In the genomic region with DNA sequence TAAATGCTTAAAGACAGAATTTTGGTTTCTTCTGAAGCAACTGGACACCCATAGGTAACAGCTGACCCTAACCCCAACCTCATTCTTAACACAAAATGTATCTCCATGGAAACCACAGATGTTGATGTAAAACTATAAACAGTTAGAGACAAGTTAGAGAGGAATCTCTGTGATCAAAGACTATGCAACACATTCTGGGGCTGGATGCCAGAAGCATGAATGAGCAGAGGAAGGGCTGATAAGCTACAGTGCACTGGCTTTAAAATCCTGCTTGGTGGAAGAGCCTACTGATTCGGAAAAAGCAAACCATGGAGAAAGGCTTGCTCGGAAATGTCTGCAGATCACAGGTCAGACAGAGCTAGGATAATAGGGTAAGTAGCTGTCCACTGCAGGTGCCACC, we compare ENCODE assay signal across 22 mouse cellular contexts. TPM values are rescaled to one million over a fixed set of nuclear protein-coding genes. Genes with fewer than 3 reads are reported as not detected.
DNase-seq lines count a peak whose midpoint lies in the region; ATAC-seq and TF ChIP-seq lines count a peak whose summit lies in the region.
"Had no signal": no experiment of that assay in that cellular context is flagged by ENCODE, and none has a peak within 500 bp of the region (broad histone marks: within the 10 kb centered on the region; RNA-seq: fewer than 3 reads in every experiment).

No protein-coding gene starts in this region.

- ATAC-seq in heart, embryonic 11.5 days (replicated peaks; ENCODE audit: insufficient number of reproducible peaks, low FRiP score, low TSS enrichment) = no peak
- no peak for ATAC-seq in megakaryocyte, adult 5-6 weeks (ENCODE audit: poor library complexity, severe bottlenecking)
- no peak for ATAC-seq in heart, postnatal 0 days (ENCODE audit: insufficient read depth, low read depth)
- ATAC-seq in megakaryocyte-erythroid progenitor cell, adult 5-6 weeks (replicated peaks; ENCODE audit: low FRiP score, low TSS enrichment, poor library complexity, severe bottlenecking) = no peak
- ATAC-seq: forebrain, postnatal 0 days; liver, postnatal 0 days; midbrain, embryonic 13.5 days had no signal

- no peak overlapping the region for H3K4me2 ChIP-seq in heart, embryonic 11.5 days
- no peak overlapping the region for H3K4me2 ChIP-seq in heart, postnatal 0 days (ENCODE audit: low read depth, low read length)
- H3K4me2 ChIP-seq: embryonic facial prominence, embryonic 13.5 days; midbrain, embryonic 13.5 days had no signal

- H3K9ac ChIP-seq in heart, embryonic 11.5 days (ENCODE audit: low read depth, low read length) = no peak overlapping the region
- H3K9ac ChIP-seq in heart, postnatal 0 days (replicated peaks; ENCODE audit: low read depth, low read length) = no peak overlapping the region
- H3K9ac ChIP-seq: embryonic facial prominence, embryonic 13.5 days; forebrain, postnatal 0 days; liver, postnatal 0 days; midbrain, embryonic 13.5 days had no signal

- no peaks in the 10 kb centered on the region for H3K27me3 ChIP-seq in heart, embryonic 11.5 days (ENCODE audit: control insufficient read depth, insufficient read depth, low read length)
- H3K27me3 ChIP-seq in megakaryocyte, embryonic 14.5 days (replicated peaks) = peaks cover 40% of the 10 kb centered on the region
- H3K27me3 ChIP-seq in heart, postnatal 0 days (ENCODE audit: control insufficient read depth, insufficient read depth, low read length) = no peaks in the 10 kb centered on the region
- H3K27me3 ChIP-seq in kidney, adult 2 months (replicated peaks; ENCODE audit: control insufficient read depth, insufficient read depth, low read length) = no peaks in the 10 kb centered on the region
- H3K27me3 ChIP-seq: embryonic facial prominence, embryonic 13.5 days; midbrain, embryonic 13.5 days had no signal

- TF ChIP-seq EP300 in heart, postnatal 0 days (IDR thresholded peaks at IDR 0.05; ENCODE audit: low read depth) = no peak

- no peak for TF ChIP-seq CTCF in heart, postnatal 0 days (IDR thresholded peaks at IDR 0.05; ENCODE audit: low read depth)
- TF ChIP-seq CTCF in kidney, adult 2 months (conservative IDR thresholded peaks at IDR 0.05; ENCODE audit: insufficient read depth, insufficient read length, low read depth, low read length) = no peak

- peak overlapping the region; percentile 66 for H3K27ac ChIP-seq in heart, embryonic 11.5 days (ENCODE audit: low read depth, low read length)
- peak overlapping the region; percentile 19; the same call in 1 of the 2 replicates for H3K27ac ChIP-seq in heart, postnatal 0 days (ENCODE audit: low read depth)
- H3K27ac ChIP-seq in kidney, adult 2 months (ENCODE audit: insufficient read depth, low read depth, low read length) = no peak overlapping the region
- H3K27ac ChIP-seq: embryonic facial prominence, embryonic 13.5 days; midbrain, embryonic 13.5 days had no signal

- no peaks in the 10 kb centered on the region for H3K36me3 ChIP-seq in heart, embryonic 11.5 days (ENCODE audit: control insufficient read depth, insufficient read depth, low read length)
- no peaks in the 10 kb centered on the region for H3K36me3 ChIP-seq in megakaryocyte, embryonic 14.5 days (replicated peaks; ENCODE audit: low read length)
- peaks cover 2% of the 10 kb centered on the region; the same call in 1 of the 2 replicates for H3K36me3 ChIP-seq in heart, postnatal 0 days (replicated peaks; ENCODE audit: control insufficient read depth, insufficient read depth, low read length)
- no peaks in the 10 kb centered on the region for H3K36me3 ChIP-seq in kidney, adult 2 months (ENCODE audit: control insufficient read depth, insufficient read depth, low read length)
- H3K36me3 ChIP-seq: midbrain, embryonic 13.5 days had no signal

- WGBS in heart, embryonic 11.5 days (ENCODE audit: insufficient replicate concordance) = 27% methylated on average over 2 of the region's 2 CpGs
- WGBS in heart, postnatal 0 days = 8% methylated on average over 2 of the region's 2 CpGs
- WGBS in kidney, adult 2 months = 72% methylated on average over 2 of the region's 2 CpGs

- no peaks in the 10 kb centered on the region for H3K9me3 ChIP-seq in heart, embryonic 11.5 days (replicated peaks; ENCODE audit: control insufficient read depth, low read length)
- no peaks in the 10 kb centered on the region for H3K9me3 ChIP-seq in megakaryocyte, embryonic 14.5 days
- H3K9me3 ChIP-seq in heart, postnatal 0 days (replicated peaks; ENCODE audit: control insufficient read depth, low read length) = no peaks in the 10 kb centered on the region
- H3K9me3 ChIP-seq: embryonic facial prominence, embryonic 13.5 days; midbrain, embryonic 13.5 days had no signal

- DNase-seq in heart, postnatal 14 days = no peak
- no peak for DNase-seq in heart, postnatal 0 days (ENCODE audit: low spot score)
- DNase-seq in lung, postnatal 4 days = peak; percentile 31 to 45
- no peak for DNase-seq in kidney, adult 2 months
- DNase-seq: cerebellum, adult 9-10 months; forebrain, postnatal 0 days; gastrocnemius, postnatal 10 days; kidney, adult 18-20 months; kidney, postnatal 36 days; layer of hippocampus, postnatal 36 days; liver; liver, postnatal 0 days; right cerebral cortex, postnatal 25 days; thymus, postnatal 25 days had no signal

- TF ChIP-seq POLR2A in kidney, adult 2 months (IDR thresholded peaks at IDR 0.05; ENCODE audit: low read depth, low read length) = no peak

- H3K4me3 ChIP-seq in heart, embryonic 11.5 days (ENCODE audit: low read depth, low read length) = no peak overlapping the region
- peak overlapping the region; percentile 8 for H3K4me3 ChIP-seq in megakaryocyte, embryonic 14.5 days (replicated peaks)
- H3K4me3 ChIP-seq in heart, postnatal 0 days (ENCODE audit: low read depth, low read length) = no peak overlapping the region
- no peak overlapping the region for H3K4me3 ChIP-seq in kidney, adult 2 months (ENCODE audit: insufficient read depth, low read depth, low read length)
- H3K4me3 ChIP-seq: embryonic facial prominence, embryonic 13.5 days; midbrain, embryonic 13.5 days had no signal

- peaks cover 29% of the 10 kb centered on the region for H3K4me1 ChIP-seq in heart, embryonic 11.5 days (ENCODE audit: control insufficient read depth, insufficient read depth, low read length)
- peaks cover 45% of the 10 kb centered on the region for H3K4me1 ChIP-seq in megakaryocyte, embryonic 14.5 days
- H3K4me1 ChIP-seq in heart, postnatal 0 days (ENCODE audit: control insufficient read depth, insufficient read depth) = peaks cover 22% of the 10 kb centered on the region; the same call in 1 of the 2 replicates
- peaks cover 3% of the 10 kb centered on the region; the same call in 1 of the 2 replicates for H3K4me1 ChIP-seq in kidney, adult 2 months (ENCODE audit: control insufficient read depth, insufficient read depth, low read length)
- H3K4me1 ChIP-seq: midbrain, embryonic 13.5 days had no signal

- intact Hi-C loops in heart, postnatal 14 days (cut with DNase I) = no loop called here

RNA-seq across cellular contexts. Expression of gene Gm9913, which starts 31.7 kb away (rescaled TPM):
- polyA plus RNA-seq in heart, embryonic 11.5 days (2014; fragmentation: Nextera tagmentation; extraction: Ambion mirVana) = 0.42 and 0.45 TPM in 2 replicates
- total RNA-seq in heart, postnatal 14 days (2021) = under 1 TPM; 0.22 TPM
- not detected in 2 replicates for polyA plus RNA-seq in megakaryocyte, embryonic 14.5 days (2012; ENCODE audit: insufficient read depth, low replicate concordance)
- not detected in 2 replicates for total RNA-seq in megakaryocyte, adult 5-6 weeks (2015)
- not detected in 2 replicates for total RNA-seq in megakaryocyte, adult 5-6 weeks (2017)
- total RNA-seq in heart, postnatal 0 days (2014; rRNA removed; ENCODE audit: low replicate concordance) = not detected in 2 replicates
- 0.42 and 0.51 TPM in 2 replicates for polyA plus RNA-seq in heart, postnatal 0 days (2015; fragmentation: Nextera tagmentation; extraction: Ambion mirVana)
- not detected in 2 replicates for total RNA-seq in megakaryocyte-erythroid progenitor cell, adult 5-6 weeks (2014; fragmentation: Nextera tagmentation)
- total RNA-seq in megakaryocyte-erythroid progenitor cell, adult 5-6 weeks (2017) = not detected in 2 replicates
- 0.05 and 0.06 TPM in 2 replicates for polyA plus RNA-seq in kidney, adult 2 months (2012; rRNA removed)
- total RNA-seq: ES-E14; hematopoietic stem cell, adult 5-6 weeks had no signal
- polyA plus RNA-seq: liver, postnatal 0 days had no signal

RNA-seq across cellular contexts. Expression of gene Fbn1, which starts 34.6 kb away (rescaled TPM):
- polyA plus RNA-seq in heart, embryonic 11.5 days (2014; fragmentation: Nextera tagmentation; extraction: Ambion mirVana) = 28.5 and 31.9 TPM in 2 replicates
- total RNA-seq in heart, postnatal 14 days (2021) = 100 to 1,000 TPM; 163 TPM
- polyA plus RNA-seq in megakaryocyte, embryonic 14.5 days (2012; ENCODE audit: insufficient read depth, low replicate concordance) = not detected in 2 replicates
- total RNA-seq in megakaryocyte, adult 5-6 weeks (2015) = 0.16 and 0.18 TPM in 2 replicates
- 0.37 TPM in 2 replicates for total RNA-seq in megakaryocyte, adult 5-6 weeks (2017)
- 101 and 127 TPM in 2 replicates for total RNA-seq in heart, postnatal 0 days (2014; rRNA removed; ENCODE audit: low replicate concordance)
- 11.7 and 12.7 TPM in 2 replicates for polyA plus RNA-seq in heart, postnatal 0 days (2015; fragmentation: Nextera tagmentation; extraction: Ambion mirVana)
- total RNA-seq in megakaryocyte-erythroid progenitor cell, adult 5-6 weeks (2014; fragmentation: Nextera tagmentation) = not detected in 2 replicates
- not detected in 2 replicates for total RNA-seq in megakaryocyte-erythroid progenitor cell, adult 5-6 weeks (2017)
- polyA plus RNA-seq in kidney, adult 2 months (2012; rRNA removed) = 6.5 and 6.7 TPM in 2 replicates

Comparison
In these comparisons a context has a peak if more than half of its experiments do, and no peak if none do; other contexts are left out.
1. DNase-seq: peak in lung, postnatal 4 days (2 of 2); none in heart, postnatal 14 days (0 of 2), heart, postnatal 0 days (single experiment) and kidney, adult 2 months (single experiment).
2. RNA of gene Fbn1, which starts 34.6 kb away (total RNA-seq): 163 TPM in heart, postnatal 14 days and 101 to 127 TPM in heart, postnatal 0 days; 0.16 to 0.37 TPM in megakaryocyte, adult 5-6 weeks and not detected in megakaryocyte-erythroid progenitor cell, adult 5-6 weeks; every median in the first group is over 10 times any median in the second.